Mouse (Mus musculus): ENCODE measurements around the gene Vti1a. TPM values are rescaled to one million over a fixed set of nuclear protein-coding genes. Genes with fewer than 3 reads are reported as not detected.

The Vti1a gene
- polyA plus RNA-seq, 1 experiment: 17.6 TPM

GRCm38 (mm10) chr19:55484559-55484958, 168.5 kb downstream of the Vti1a start:
- TF ChIP-seq POLR2A (IDR thresholded peaks at IDR 0.05; ENCODE audit: insufficient read depth, low read length) (no peak), EP300 (IDR thresholded peaks at IDR 0.05; ENCODE audit: insufficient read depth, low read depth, low read length) (no peak), CTCF (IDR thresholded peaks at IDR 0.05; ENCODE audit: low read depth, low read length) (no peak)

GRCm38 (mm10) chr19:55486473-55486872, 170.4 kb downstream of the Vti1a start:
- H3K27ac ChIP-seq (ENCODE audit: insufficient read depth, low read length): no peak overlapping the region
- H3K4me1 ChIP-seq (ENCODE audit: control insufficient read depth, insufficient read depth, low read length): peaks cover 4% of the 10 kb centered on the region
- H3K4me3 ChIP-seq (ENCODE audit: low read depth, low read length): no peak overlapping the region
- H3K9me3 ChIP-seq (replicated peaks; ENCODE audit: control insufficient read depth, insufficient read depth, low read length, poor library complexity, severe bottlenecking): no peaks in the 10 kb centered on the region
- TF ChIP-seq EP300 (IDR thresholded peaks at IDR 0.05; ENCODE audit: insufficient read depth, low read depth, low read length) (no peak), CTCF (IDR thresholded peaks at IDR 0.05; ENCODE audit: low read depth, low read length) (no peak), POLR2A (IDR thresholded peaks at IDR 0.05; ENCODE audit: insufficient read depth, low read length) (no peak)
- no peaks in the 10 kb centered on the region for H3K27me3 ChIP-seq (ENCODE audit: control insufficient read depth, insufficient read depth, low read length, poor library complexity, severe bottlenecking)
- no peaks in the 10 kb centered on the region for H3K36me3 ChIP-seq (ENCODE audit: control insufficient read depth, insufficient read depth, low read length, poor library complexity, severe bottlenecking)
- H3K9ac ChIP-seq (ENCODE audit: low read depth, poor library complexity, severe bottlenecking): no peak overlapping the region

More at GRCm38 (mm10) chr19:55484559-55484958, 168.5 kb downstream of the Vti1a start:
- no peak overlapping the region for H3K27ac ChIP-seq (ENCODE audit: insufficient read depth, low read length)
- H3K4me3 ChIP-seq (ENCODE audit: low read depth, low read length): no peak overlapping the region
- H3K36me3 ChIP-seq (ENCODE audit: control insufficient read depth, insufficient read depth, low read length, poor library complexity, severe bottlenecking): no peaks in the 10 kb centered on the region
- no peaks in the 10 kb centered on the region for H3K9me3 ChIP-seq (replicated peaks; ENCODE audit: control insufficient read depth, insufficient read depth, low read length, poor library complexity, severe bottlenecking)
- H3K9ac ChIP-seq (ENCODE audit: low read depth, poor library complexity, severe bottlenecking): no peak overlapping the region
- H3K4me1 ChIP-seq (ENCODE audit: control insufficient read depth, insufficient read depth, low read length): no peaks in the 10 kb centered on the region
- no peaks in the 10 kb centered on the region for H3K27me3 ChIP-seq (ENCODE audit: control insufficient read depth, insufficient read depth, low read length, poor library complexity, severe bottlenecking)

GRCm38 (mm10) chr19:55491126-55492076, 175.3 kb downstream of the Vti1a start:
- Histone ChIP-seq H3K4me3 (ENCODE audit: low read depth, low read length) (peak overlapping the region; percentile 17; the same call in 1 of the 2 replicates), H3K4me1 (ENCODE audit: control insufficient read depth, insufficient read depth, low read length) (peaks cover 7% of the 10 kb centered on the region), H3K27ac (ENCODE audit: insufficient read depth, low read length) (peak overlapping the region; percentile 62), H3K9me3 (replicated peaks; ENCODE audit: control insufficient read depth, insufficient read depth, low read length, poor library complexity, severe bottlenecking) (no peaks in the 10 kb centered on the region), H3K27me3 (ENCODE audit: control insufficient read depth, insufficient read depth, low read length, poor library complexity, severe bottlenecking) (no peaks in the 10 kb centered on the region), H3K36me3 (ENCODE audit: control insufficient read depth, insufficient read depth, low read length, poor library complexity, severe bottlenecking) (no peaks in the 10 kb centered on the region), H3K9ac (ENCODE audit: low read depth, poor library complexity, severe bottlenecking) (no peak overlapping the region)
- no peak for TF ChIP-seq POLR2A (IDR thresholded peaks at IDR 0.05; ENCODE audit: insufficient read depth, low read length)
- TF ChIP-seq CTCF (IDR thresholded peaks at IDR 0.05; ENCODE audit: low read depth, low read length): no peak
- TF ChIP-seq EP300 (IDR thresholded peaks at IDR 0.05; ENCODE audit: insufficient read depth, low read depth, low read length): 0 out of 2 replicates have a peak, but pooled peaks have one; percentile 54

GRCm38 (mm10) chr19:55496333-55496732, 180.2 kb downstream of the Vti1a start:
- Histone ChIP-seq H3K9me3 (replicated peaks; ENCODE audit: control insufficient read depth, insufficient read depth, low read length, poor library complexity, severe bottlenecking) (no peaks in the 10 kb centered on the region), H3K27me3 (ENCODE audit: control insufficient read depth, insufficient read depth, low read length, poor library complexity, severe bottlenecking) (no peaks in the 10 kb centered on the region), H3K9ac (ENCODE audit: low read depth, poor library complexity, severe bottlenecking) (no peak overlapping the region), H3K36me3 (ENCODE audit: control insufficient read depth, insufficient read depth, low read length, poor library complexity, severe bottlenecking) (no peaks in the 10 kb centered on the region), H3K27ac (ENCODE audit: insufficient read depth, low read length) (no peak overlapping the region), H3K4me1 (ENCODE audit: control insufficient read depth, insufficient read depth, low read length) (peaks cover 6% of the 10 kb centered on the region), H3K4me3 (ENCODE audit: low read depth, low read length) (no peak overlapping the region)
- TF ChIP-seq EP300 (IDR thresholded peaks at IDR 0.05; ENCODE audit: insufficient read depth, low read depth, low read length) (no peak), POLR2A (IDR thresholded peaks at IDR 0.05; ENCODE audit: insufficient read depth, low read length) (no peak), CTCF (IDR thresholded peaks at IDR 0.05; ENCODE audit: low read depth, low read length) (no peak)

- no peak overlapping the region for H3K27ac ChIP-seq (ENCODE audit: insufficient read depth, low read length)
- TF ChIP-seq EP300 (IDR thresholded peaks at IDR 0.05; ENCODE audit: insufficient read depth, low read depth, low read length) (no peak), POLR2A (IDR thresholded peaks at IDR 0.05; ENCODE audit: insufficient read depth, low read length) (no peak), CTCF (IDR thresholded peaks at IDR 0.05; ENCODE audit: low read depth, low read length) (no peak)
- H3K9ac ChIP-seq (ENCODE audit: low read depth, poor library complexity, severe bottlenecking): no peak overlapping the region
- H3K4me3 ChIP-seq (ENCODE audit: low read depth, low read length): peak overlapping the region; percentile 40; the same call in 1 of the 2 replicates
- H3K4me1 ChIP-seq (ENCODE audit: control insufficient read depth, insufficient read depth, low read length): peaks cover 3% of the 10 kb centered on the region
- no peaks in the 10 kb centered on the region for H3K9me3 ChIP-seq (replicated peaks; ENCODE audit: control insufficient read depth, insufficient read depth, low read length, poor library complexity, severe bottlenecking)
- H3K36me3 ChIP-seq (ENCODE audit: control insufficient read depth, insufficient read depth, low read length, poor library complexity, severe bottlenecking): no peaks in the 10 kb centered on the region
- no peaks in the 10 kb centered on the region for H3K27me3 ChIP-seq (ENCODE audit: control insufficient read depth, insufficient read depth, low read length, poor library complexity, severe bottlenecking)
These were observed 183.2 kb downstream of the Vti1a start for GRCm38 (mm10) chr19:55499179-55499863.
